ENCODE assay signal across 9 mouse cellular contexts in genomic region chr15:101175131-101175460, GRCm38 (mm10). TPM values are rescaled to one million over a fixed set of nuclear protein-coding genes. Genes with fewer than 3 reads are reported as not detected.
DNase-seq lines count a peak whose midpoint lies in the region; ATAC-seq and TF ChIP-seq lines count a peak whose summit lies in the region.
"Had no signal": no experiment of that assay in that cellular context is flagged by ENCODE, and none has a peak within 500 bp of the region (broad histone marks: within the 10 kb centered on the region; RNA-seq: fewer than 3 reads in every experiment).

No protein-coding gene starts in this region.

- no peak for DNase-seq in lung, adult 2 months
- no peak for DNase-seq in lung, postnatal 10 days
- no peak for DNase-seq in right cerebral cortex, adult 2 months (ENCODE audit: low spot score in 2 of 2)
- no peak for DNase-seq in cerebellum, adult 11 months
- DNase-seq in retina, embryonic 14.5 days (ENCODE audit: low spot score), result no peak
- DNase-seq: gastrocnemius, postnatal 36 days had no signal

- WGBS in lung, adult 2 months, result 5% methylated on average over 5 of the region's 5 CpGs
- 7% methylated on average over 5 of the region's 5 CpGs for WGBS in embryonic facial prominence, embryonic 15.5 days
- 6% methylated on average over 5 of the region's 5 CpGs for WGBS in intestine, embryonic 16.5 days
- 6% methylated on average over 5 of the region's 5 CpGs for WGBS in neural tube, embryonic 12.5 days

- peak overlapping the region; percentile 61 for H3K27ac ChIP-seq in embryonic facial prominence, embryonic 15.5 days (replicated peaks)
- H3K27ac ChIP-seq in intestine, embryonic 16.5 days (ENCODE audit: low read length), result peak overlapping the region; percentile 94
- peak overlapping the region; percentile 42; the same call in 1 of the 2 replicates for H3K27ac ChIP-seq in neural tube, embryonic 12.5 days

- H3K36me3 ChIP-seq in embryonic facial prominence, embryonic 15.5 days, result no peaks in the 10 kb centered on the region
- H3K36me3 ChIP-seq in intestine, embryonic 16.5 days (ENCODE audit: control insufficient read depth, insufficient read depth, low read length), result no peaks in the 10 kb centered on the region
- H3K36me3 ChIP-seq in neural tube, embryonic 12.5 days, result no peaks in the 10 kb centered on the region

- TF ChIP-seq POLR2A in lung, adult 2 months (IDR thresholded peaks at IDR 0.05; ENCODE audit: borderline replicate concordance, extremely low read depth, low read depth, low read length), result no peak

- H3K9ac ChIP-seq in embryonic facial prominence, embryonic 15.5 days, result peak overlapping the region; percentile 82
- H3K9ac ChIP-seq in intestine, embryonic 16.5 days (ENCODE audit: low read depth, low read length), result peak overlapping the region; percentile 99
- peak overlapping the region; percentile 94 for H3K9ac ChIP-seq in neural tube, embryonic 12.5 days

- no peaks in the 10 kb centered on the region for H3K9me3 ChIP-seq in embryonic facial prominence, embryonic 15.5 days (replicated peaks)
- H3K9me3 ChIP-seq in intestine, embryonic 16.5 days (ENCODE audit: control insufficient read depth, low read length), result no peaks in the 10 kb centered on the region
- H3K9me3 ChIP-seq in neural tube, embryonic 12.5 days, result no peaks in the 10 kb centered on the region

- ATAC-seq in embryonic facial prominence, embryonic 15.5 days (ENCODE audit: insufficient number of reproducible peaks, low FRiP score, low TSS enrichment, low read depth), result no peak
- no peak for ATAC-seq in intestine, embryonic 16.5 days
- no peak for ATAC-seq in neural tube, embryonic 12.5 days (ENCODE audit: low FRiP score, low read depth)

- H3K4me1 ChIP-seq in lung, adult 2 months (ENCODE audit: control insufficient read depth, insufficient read depth, low read length), result peaks cover 38% of the 10 kb centered on the region
- peaks cover 55% of the 10 kb centered on the region for H3K4me1 ChIP-seq in embryonic facial prominence, embryonic 15.5 days
- peaks cover 38% of the 10 kb centered on the region for H3K4me1 ChIP-seq in intestine, embryonic 16.5 days (ENCODE audit: control insufficient read depth, insufficient read depth, low read length)
- peaks cover 47% of the 10 kb centered on the region for H3K4me1 ChIP-seq in neural tube, embryonic 12.5 days

- no peaks in the 10 kb centered on the region for H3K27me3 ChIP-seq in embryonic facial prominence, embryonic 15.5 days
- H3K27me3 ChIP-seq in intestine, embryonic 16.5 days (replicated peaks; ENCODE audit: control insufficient read depth, insufficient read depth, low read length), result no peaks in the 10 kb centered on the region
- no peaks in the 10 kb centered on the region for H3K27me3 ChIP-seq in neural tube, embryonic 12.5 days (replicated peaks)

- H3K4me2 ChIP-seq in embryonic facial prominence, embryonic 15.5 days (replicated peaks), result peak overlapping the region; percentile 82
- H3K4me2 ChIP-seq in intestine, embryonic 16.5 days (ENCODE audit: low read depth, low read length), result peak overlapping the region; percentile 88
- H3K4me2 ChIP-seq in neural tube, embryonic 12.5 days (replicated peaks), result peak overlapping the region; percentile 91

- peak overlapping the region; percentile 83 for H3K4me3 ChIP-seq in lung, adult 2 months (replicated peaks; ENCODE audit: extremely low read depth, low read depth, low read length)
- peak overlapping the region; percentile 83 for H3K4me3 ChIP-seq in embryonic facial prominence, embryonic 15.5 days (replicated peaks)
- H3K4me3 ChIP-seq in intestine, embryonic 16.5 days (ENCODE audit: low read length), result peak overlapping the region; percentile 87
- H3K4me3 ChIP-seq in neural tube, embryonic 12.5 days, result peak overlapping the region; percentile 87

- no peak for TF ChIP-seq CTCF in lung, adult 2 months (IDR thresholded peaks at IDR 0.05; ENCODE audit: insufficient read depth, low read length)

RNA-seq across cellular contexts. Expression of gene Acvr1b, which starts 1.2 kb away (rescaled TPM):
- polyA plus RNA-seq in lung, adult 2 months (2012; rRNA removed), result 45.8 and 57.2 TPM in 2 replicates
- polyA plus RNA-seq in embryonic facial prominence, embryonic 15.5 days (2015; fragmentation: Nextera tagmentation; extraction: Ambion mirVana), result 10.5 and 11.4 TPM in 2 replicates
- polyA plus RNA-seq in intestine, embryonic 16.5 days (2015; fragmentation: Nextera tagmentation; extraction: Ambion mirVana), result 10.4 and 11.0 TPM in 2 replicates
- polyA plus RNA-seq in neural tube, embryonic 12.5 days (2016; fragmentation: Nextera tagmentation; extraction: Ambion mirVana), result 15.9 and 17.6 TPM in 2 replicates

RNA-seq across cellular contexts. Expression of gene Acvrl1, which starts 46.8 kb away (rescaled TPM):
- 672 and 695 TPM in 2 replicates for polyA plus RNA-seq in lung, adult 2 months (2012; rRNA removed)
- polyA plus RNA-seq in embryonic facial prominence, embryonic 15.5 days (2015; fragmentation: Nextera tagmentation; extraction: Ambion mirVana), result 17.5 and 19.6 TPM in 2 replicates
- polyA plus RNA-seq in intestine, embryonic 16.5 days (2015; fragmentation: Nextera tagmentation; extraction: Ambion mirVana), result 31.2 and 31.9 TPM in 2 replicates
- polyA plus RNA-seq in neural tube, embryonic 12.5 days (2016; fragmentation: Nextera tagmentation; extraction: Ambion mirVana), result 8.3 and 10.2 TPM in 2 replicates

RNA-seq across cellular contexts. Expression of gene Grasp, which starts 48.9 kb away (rescaled TPM):
- 36.6 and 58.8 TPM in 2 replicates for polyA plus RNA-seq in lung, adult 2 months (2012; rRNA removed)
- 11.4 and 15.1 TPM in 2 replicates for polyA plus RNA-seq in embryonic facial prominence, embryonic 15.5 days (2015; fragmentation: Nextera tagmentation; extraction: Ambion mirVana)
- 2.3 and 2.8 TPM in 2 replicates for polyA plus RNA-seq in intestine, embryonic 16.5 days (2015; fragmentation: Nextera tagmentation; extraction: Ambion mirVana)
- 9.2 and 13.8 TPM in 2 replicates for polyA plus RNA-seq in neural tube, embryonic 12.5 days (2016; fragmentation: Nextera tagmentation; extraction: Ambion mirVana)

RNA-seq across cellular contexts. Expression of gene Ankrd33, which starts 59.5 kb away (rescaled TPM):
- polyA plus RNA-seq in lung, adult 2 months (2012; rRNA removed), result 0.10 and 0.28 TPM in 2 replicates
- polyA plus RNA-seq in embryonic facial prominence, embryonic 15.5 days (2015; fragmentation: Nextera tagmentation; extraction: Ambion mirVana), result not detected in 2 replicates
- not detected in 2 replicates for polyA plus RNA-seq in intestine, embryonic 16.5 days (2015; fragmentation: Nextera tagmentation; extraction: Ambion mirVana)
- polyA plus RNA-seq in neural tube, embryonic 12.5 days (2016; fragmentation: Nextera tagmentation; extraction: Ambion mirVana), result not detected in 2 replicates

Comparison
In these comparisons a context has a peak if more than half of its experiments do, and no peak if none do; other contexts are left out.
1. H3K27ac ChIP-seq: peak in every context shown above with its lines; median percentile 94 in intestine, embryonic 16.5 days; 61 in embryonic facial prominence, embryonic 15.5 days; 42 in neural tube, embryonic 12.5 days.
2. RNA of gene Acvrl1, which starts 46.8 kb away (polyA plus RNA-seq): 672 to 695 TPM in lung, adult 2 months; 31.2 to 31.9 TPM in intestine, embryonic 16.5 days, 17.5 to 19.6 TPM in embryonic facial prominence, embryonic 15.5 days and 8.3 to 10.2 TPM in neural tube, embryonic 12.5 days; every median in the first group is over 10 times any median in the second.
3. Peak in every context shown above with its lines, with median percentiles within 50 percentile points of each other: H3K4me3 ChIP-seq, H3K4me2 ChIP-seq and H3K9ac ChIP-seq.